Mouse (Mus musculus) neural tube, embryonic 13.5 days (tissue): ENCODE results near the gene Emx1. TPM values are rescaled to one million over a fixed set of nuclear protein-coding genes. Genes with fewer than 3 reads are reported as not detected.

Experiments
- ATAC-seq: fragments of 200-750 bp; cut with Nextera tagmentation; 2 replicates; pipeline ENCODE4 v1.8.0; 2017; ENCODE audit warnings: low read depth, mild to moderate bottlenecking, moderate TSS enrichment, moderate library complexity
- H3K27ac ChIP-seq: fragments of 300-500 bp; sonication (generic); replicated peaks from 2 replicates; pipeline ENCODE4 v1.5.1; 2015; ENCODE audit warnings: moderate library complexity, mild to moderate bottlenecking, inconsistent platforms
- H3K27me3 ChIP-seq: fragments of 300-500 bp; sonication (generic); 2 replicates; pipeline ENCODE4 v1.6.1; 2015; ENCODE audit warnings: mild to moderate bottlenecking, inconsistent platforms
- H3K36me3 ChIP-seq: fragments of 300-500 bp; sonication (generic); 2 replicates; pipeline ENCODE4 v1.6.1; 2015; ENCODE audit warnings: mild to moderate bottlenecking, inconsistent platforms
- H3K4me1 ChIP-seq: fragments of 300-500 bp; sonication (generic); replicated peaks from 2 replicates; pipeline ENCODE4 v1.6.1; 2015; ENCODE audit warnings: inconsistent platforms
- H3K4me2 ChIP-seq: fragments of 300-500 bp; sonication (generic); 2 replicates; pipeline ENCODE4 v1.6.1; 2015; ENCODE audit warnings: inconsistent platforms, mild to moderate bottlenecking, moderate library complexity
- H3K4me3 ChIP-seq: fragments of 300-500 bp; sonication (generic); 2 replicates; pipeline ENCODE4 v1.5.1; 2015; ENCODE audit warnings: mild to moderate bottlenecking, inconsistent platforms
- H3K9ac ChIP-seq: fragments of 300-500 bp; sonication (generic); 2 replicates; pipeline ENCODE4 v1.6.1; 2015; ENCODE audit warnings: moderate library complexity, mild to moderate bottlenecking, inconsistent platforms
- H3K9me3 ChIP-seq: fragments of 300-500 bp; sonication (generic); 2 replicates; pipeline ENCODE4 v1.6.1; 2016; ENCODE audit warnings: inconsistent platforms
- WGBS: fragments of 180-500 bp; shearing (Covaris S2); methylation state at CpG from one replicate; pipeline ENCODE4 v1.1.7; 2015; 5-methylcytosine and 5-hydroxymethylcytosine counted together
- polyA plus RNA-seq: library from polyadenylated mRNA; unstranded; fragments of >200 nt; fragmentation: Nextera tagmentation; extraction: Ambion mirVana; gene quantifications from 2 replicates; pipeline ENCODE4 v1.2.1, GENCODE M21; 2015

The Emx1 gene
- polyA plus RNA-seq, 1 experiment from 2014 or later = not detected

DNA sequence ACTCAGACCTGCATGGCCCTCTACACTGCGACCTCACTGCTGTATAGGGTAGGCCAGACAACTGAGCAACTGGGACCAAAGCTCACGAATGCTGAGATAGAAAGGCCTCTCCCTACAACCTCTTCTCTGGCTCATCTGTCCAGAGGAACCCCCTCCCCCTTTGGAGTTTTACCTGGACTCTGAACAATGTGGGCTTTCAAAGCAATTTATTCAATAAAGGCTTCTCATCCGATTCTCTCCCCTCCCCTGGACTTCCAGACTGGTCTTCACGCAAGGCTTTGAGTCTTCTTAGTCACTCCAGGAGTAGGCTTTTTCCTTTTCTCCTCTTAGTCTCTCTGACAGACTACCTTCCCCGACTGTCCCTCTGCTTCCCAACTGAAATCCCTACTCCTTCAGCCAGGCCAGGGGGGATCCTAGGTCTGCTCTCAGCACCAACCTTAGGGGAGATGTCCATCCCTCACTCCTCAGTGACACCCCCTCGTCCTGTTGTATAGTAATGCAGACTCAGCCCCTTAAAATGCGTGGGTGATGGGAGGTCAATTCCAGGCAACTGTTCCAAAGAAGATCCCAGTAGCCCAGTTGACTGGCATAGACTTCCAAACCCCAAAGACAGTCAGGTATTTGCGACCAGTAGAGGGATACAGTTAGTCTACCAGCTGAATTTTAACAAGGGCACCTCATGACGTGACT, 4.7 kb downstream of the Emx1 start:
- H3K4me3 ChIP-seq = no peak overlapping the region
- peaks cover 31% of the 10 kb centered on the region for H3K4me1 ChIP-seq
- no peak overlapping the region for H3K27ac ChIP-seq
- H3K27me3 ChIP-seq = peaks cover 99% of the 10 kb centered on the region
- H3K9me3 ChIP-seq = no peaks in the 10 kb centered on the region
- no peak for ATAC-seq
- no peaks in the 10 kb centered on the region for H3K36me3 ChIP-seq
- H3K9ac ChIP-seq = no peak overlapping the region
- H3K4me2 ChIP-seq = no peak overlapping the region
- 10% methylated on average over 9 of the region's 9 CpGs for WGBS

DNA sequence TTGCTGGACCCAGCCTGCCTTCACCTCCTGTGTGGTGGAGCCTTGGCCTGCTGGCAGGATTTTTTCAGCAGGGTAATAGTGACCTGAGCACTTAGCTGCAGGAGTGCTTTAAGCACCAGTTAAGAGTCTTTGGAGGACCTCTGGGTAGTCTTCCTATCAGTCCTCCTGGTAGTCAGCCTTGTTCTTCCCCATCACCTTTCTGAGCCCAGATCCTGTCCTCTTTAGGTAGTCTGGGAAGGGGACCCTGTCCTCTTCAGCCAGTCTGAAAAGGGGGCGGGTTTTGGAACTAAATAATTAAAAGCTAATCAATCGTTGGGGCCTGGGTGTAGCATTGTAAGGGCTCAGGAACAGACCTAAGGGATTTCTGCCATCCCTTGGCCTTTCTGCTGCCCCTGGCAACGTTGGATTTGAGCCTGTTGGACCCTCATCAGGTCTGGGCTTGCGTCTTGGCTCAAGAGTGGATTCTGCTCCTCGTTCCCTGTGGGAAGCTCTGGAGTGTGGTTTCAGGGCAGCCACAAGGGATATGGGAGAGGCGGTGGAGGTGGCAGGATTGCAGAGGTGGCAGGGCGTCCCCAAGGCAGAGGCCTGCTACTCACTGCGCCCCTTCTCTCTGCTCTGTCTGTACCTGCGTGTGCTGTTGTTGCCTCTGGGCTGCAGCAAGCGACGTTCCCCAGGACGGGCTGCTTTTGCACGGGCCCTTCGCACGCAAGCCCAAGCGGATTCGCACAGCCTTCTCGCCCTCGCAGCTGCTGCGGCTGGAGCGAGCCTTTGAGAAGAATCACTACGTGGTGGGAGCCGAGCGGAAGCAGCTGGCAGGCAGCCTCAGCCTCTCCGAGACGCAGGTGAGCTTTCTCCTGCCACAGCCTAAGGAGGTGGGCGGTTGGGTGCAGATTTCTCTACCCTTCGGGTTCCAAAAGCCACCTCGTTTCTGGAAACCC, 6.4 kb downstream of the Emx1 start:
- no peak overlapping the region for H3K9ac ChIP-seq

DNA sequence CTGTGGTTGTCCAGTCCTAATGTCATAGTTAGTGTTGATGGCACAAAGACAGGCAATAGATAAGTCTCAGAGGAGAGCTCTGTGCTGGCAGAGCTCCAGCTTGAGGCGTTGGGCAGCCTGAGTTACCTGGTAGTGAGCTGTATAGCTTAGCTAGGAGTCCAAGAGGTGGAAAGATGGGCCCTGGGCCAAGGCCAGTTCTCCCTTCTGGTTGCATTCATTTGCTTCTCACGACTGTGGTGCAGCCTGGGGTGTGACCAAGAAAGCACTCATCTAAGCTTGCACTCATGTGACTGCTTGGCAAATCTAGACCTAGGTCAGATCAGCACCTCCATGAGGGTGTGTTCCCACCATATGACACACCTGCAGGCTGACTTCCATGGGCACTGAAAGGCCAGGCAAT, 10.7 kb downstream of the Emx1 start:
- H3K4me1 ChIP-seq = no peaks in the 10 kb centered on the region; the same call in 1 of the 2 replicates
- no peaks in the 10 kb centered on the region for H3K36me3 ChIP-seq
- ATAC-seq = no peak
- WGBS = 71% methylated on average over 2 of the region's 2 CpGs
- H3K4me3 ChIP-seq = no peak overlapping the region
- no peaks in the 10 kb centered on the region for H3K9me3 ChIP-seq
- peaks cover 83% of the 10 kb centered on the region for H3K27me3 ChIP-seq
- H3K9ac ChIP-seq = no peak overlapping the region
- no peak overlapping the region for H3K27ac ChIP-seq
- H3K4me2 ChIP-seq = no peak overlapping the region

More for the DNA sequence above, 6.4 kb downstream of the Emx1 start:
- peaks cover 98% of the 10 kb centered on the region for H3K27me3 ChIP-seq
- no peak overlapping the region for H3K4me2 ChIP-seq
- H3K4me1 ChIP-seq = peaks cover 14% of the 10 kb centered on the region
- H3K27ac ChIP-seq = no peak overlapping the region
- peak; percentile 36; the same call in 1 of the 2 replicates for ATAC-seq
- H3K4me3 ChIP-seq = no peak overlapping the region
- H3K9me3 ChIP-seq = no peaks in the 10 kb centered on the region
- H3K36me3 ChIP-seq = no peaks in the 10 kb centered on the region
- 2% methylated on average over 29 of the region's 29 CpGs for WGBS

DNA sequence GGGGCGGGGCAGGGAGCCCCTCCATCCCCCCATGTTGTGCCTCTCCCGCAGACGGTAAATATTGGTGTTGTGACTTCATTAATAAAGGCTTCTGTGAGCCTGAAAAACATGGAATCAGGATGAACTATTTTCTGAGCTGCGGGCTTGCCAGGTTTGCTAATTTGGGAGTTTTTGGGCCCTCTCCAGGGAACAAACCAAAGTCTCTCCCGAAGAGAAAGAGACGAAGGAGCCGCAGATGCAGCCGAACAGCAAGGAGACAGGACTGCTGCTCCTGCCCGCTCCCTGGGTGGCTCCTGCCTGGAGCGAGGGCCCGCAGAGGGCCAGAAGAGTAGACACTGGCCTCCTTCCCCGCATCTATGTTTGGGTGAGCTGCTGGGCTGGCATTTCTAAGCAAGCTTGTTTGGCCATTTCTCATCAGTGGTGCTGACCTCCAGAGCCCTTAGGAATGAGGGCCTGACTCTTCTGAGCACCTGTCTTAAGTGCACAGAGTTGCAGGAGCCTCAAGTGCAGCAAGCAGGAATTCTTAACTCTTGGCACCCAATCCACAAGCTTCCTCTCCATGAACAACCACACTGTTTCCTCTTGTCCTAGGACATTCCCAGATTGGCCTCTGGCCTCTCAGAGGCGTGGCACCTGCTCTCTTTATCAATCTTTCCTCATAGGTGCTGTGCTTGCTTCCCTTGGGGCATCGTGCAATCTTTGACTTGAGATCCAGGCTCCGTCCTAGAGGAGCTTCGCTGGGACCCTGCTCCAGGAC, 19.1 kb downstream of the Emx1 start:
- ATAC-seq = no peak
- Histone ChIP-seq H3K4me3 (no peak overlapping the region), H3K9me3 (no peaks in the 10 kb centered on the region), H3K4me1 (0 out of 2 replicates have a peak, but pooled peaks cover 3% of the 10 kb centered on the region), H3K36me3 (no peaks in the 10 kb centered on the region), H3K27me3 (peaks cover 45% of the 10 kb centered on the region), H3K9ac (no peak overlapping the region), H3K4me2 (no peak overlapping the region), H3K27ac (no peak overlapping the region)
- 35% methylated on average over 16 of the region's 16 CpGs for WGBS

DNA sequence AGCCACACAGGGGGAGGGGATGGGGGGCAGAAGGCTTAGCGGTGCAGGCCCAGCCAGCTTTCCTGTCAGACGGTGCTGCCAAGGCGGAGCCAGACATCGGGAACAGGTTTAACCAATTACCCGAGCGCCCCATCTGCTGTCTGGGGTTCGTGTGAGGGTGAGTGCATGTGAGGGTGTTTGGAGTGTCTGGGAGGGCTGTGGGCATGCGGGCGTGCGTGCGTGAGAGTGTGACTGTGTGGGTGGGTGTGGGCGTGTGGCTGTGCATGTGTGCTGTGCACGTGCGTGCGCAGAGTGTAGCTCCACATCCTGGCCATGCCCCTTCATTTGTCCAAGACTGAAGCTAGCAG, 19.7 kb downstream of the Emx1 start:
- H3K36me3 ChIP-seq = no peaks in the 10 kb centered on the region
- 0 out of 2 replicates have a peak, but pooled peaks have one; percentile 11 for ATAC-seq
- no peak overlapping the region for H3K4me2 ChIP-seq
- no peak overlapping the region for H3K4me3 ChIP-seq
- H3K27ac ChIP-seq = no peak overlapping the region
- H3K9ac ChIP-seq = no peak overlapping the region
- WGBS = 51% methylated on average over 15 of the region's 15 CpGs
- H3K4me1 ChIP-seq = 0 out of 2 replicates have a peak, but pooled peaks cover 3% of the 10 kb centered on the region
- H3K9me3 ChIP-seq = no peaks in the 10 kb centered on the region
- peaks cover 41% of the 10 kb centered on the region for H3K27me3 ChIP-seq

DNA sequence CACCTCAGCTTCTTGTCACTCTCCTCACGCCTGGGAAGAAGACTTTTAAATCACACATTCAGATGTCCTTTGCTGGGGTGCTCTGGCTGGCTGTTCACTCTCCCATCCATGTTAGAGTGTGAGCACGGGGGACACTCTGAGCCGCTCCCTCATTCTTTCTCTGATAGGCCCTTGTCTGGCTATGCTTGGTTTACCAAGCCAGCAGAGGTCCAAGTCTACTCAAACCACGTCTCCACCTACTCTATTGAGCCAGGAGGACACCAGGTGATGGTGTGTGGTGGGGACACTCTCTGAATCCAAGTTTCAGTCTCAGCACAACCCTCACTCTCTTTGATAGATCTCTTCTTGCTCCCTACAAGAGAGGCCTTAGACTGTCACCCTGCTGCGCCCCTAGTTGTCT, 20.1 kb downstream of the Emx1 start:
- Histone ChIP-seq H3K4me1 (0 out of 2 replicates have a peak, but pooled peaks cover 3% of the 10 kb centered on the region), H3K9ac (no peak overlapping the region), H3K36me3 (no peaks in the 10 kb centered on the region), H3K4me2 (no peak overlapping the region), H3K27me3 (peaks cover 37% of the 10 kb centered on the region), H3K4me3 (no peak overlapping the region), H3K27ac (no peak overlapping the region), H3K9me3 (no peaks in the 10 kb centered on the region)
- 79% methylated on average over 5 of the region's 5 CpGs for WGBS
- ATAC-seq = no peak

DNA sequence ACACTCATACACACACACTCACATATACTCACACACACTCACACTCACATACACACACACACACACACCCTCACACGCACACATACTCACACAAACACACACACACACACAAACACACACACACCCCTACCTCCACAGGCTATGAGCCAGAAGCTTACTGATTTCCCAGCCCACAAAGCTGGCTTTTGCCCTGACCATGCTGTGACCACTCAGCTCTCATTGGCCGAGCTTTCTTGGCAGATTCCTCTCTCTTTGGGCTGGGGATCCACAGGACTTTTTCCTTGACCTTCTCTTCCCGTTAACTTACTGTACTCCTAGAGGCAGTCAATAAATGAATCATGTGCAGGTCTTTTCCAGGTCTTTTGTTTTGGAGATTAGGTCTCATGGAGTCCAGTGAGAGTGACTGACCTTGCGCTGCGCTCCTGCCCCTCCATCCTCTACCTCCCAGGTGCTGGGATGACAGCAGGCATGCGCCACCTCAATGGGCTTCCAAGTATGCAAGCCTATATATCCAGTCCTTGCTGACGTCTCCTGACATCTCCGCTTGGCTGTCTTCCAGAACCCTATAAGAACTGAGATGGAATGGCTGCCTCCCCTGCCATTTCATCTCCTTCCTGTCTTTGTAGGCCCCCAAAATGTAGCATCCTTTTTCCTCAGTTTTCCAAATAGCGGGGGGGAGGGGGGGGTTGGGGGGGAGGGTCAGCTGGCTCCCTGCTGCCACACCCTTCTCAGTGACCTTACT, 22.2 kb downstream of the Emx1 start:
- Histone ChIP-seq H3K27ac (no peak overlapping the region), H3K9ac (no peak overlapping the region), H3K4me2 (no peak overlapping the region), H3K27me3 (peaks cover 29% of the 10 kb centered on the region), H3K4me1 (0 out of 2 replicates have a peak, but pooled peaks cover 3% of the 10 kb centered on the region), H3K9me3 (no peaks in the 10 kb centered on the region), H3K4me3 (no peak overlapping the region), H3K36me3 (no peaks in the 10 kb centered on the region)
- ATAC-seq = no peak
- 73% methylated on average over 9 of the region's 9 CpGs for WGBS

DNA sequence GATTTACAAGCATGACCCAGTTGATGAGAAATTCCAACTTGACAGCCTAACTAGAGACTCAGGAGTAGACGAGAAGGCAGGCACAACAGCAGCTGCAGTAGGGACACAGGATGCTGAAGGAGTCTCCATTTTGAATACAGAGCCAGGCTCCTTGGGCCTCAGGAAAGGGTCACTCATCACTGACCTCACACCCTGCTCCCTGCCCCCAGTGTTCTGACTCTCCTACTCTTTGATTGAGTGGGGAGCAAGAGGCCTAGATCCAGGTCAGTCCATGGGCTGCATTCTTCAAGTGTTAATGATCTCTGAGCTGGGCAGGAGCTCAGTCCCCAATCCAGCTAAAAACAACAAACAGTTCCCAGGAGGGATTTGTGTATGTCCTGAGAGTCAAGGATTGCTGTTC, 23.4 kb downstream of the Emx1 start:
- Histone ChIP-seq H3K27ac (no peak overlapping the region), H3K27me3 (peaks cover 20% of the 10 kb centered on the region), H3K4me2 (no peak overlapping the region), H3K36me3 (no peaks in the 10 kb centered on the region), H3K4me3 (no peak overlapping the region), H3K9ac (no peak overlapping the region), H3K4me1 (0 out of 2 replicates have a peak, but pooled peaks cover 3% of the 10 kb centered on the region), H3K9me3 (no peaks in the 10 kb centered on the region)
- no peak for ATAC-seq
- 74% methylated on average over 1 of the region's 1 CpGs for WGBS

DNA sequence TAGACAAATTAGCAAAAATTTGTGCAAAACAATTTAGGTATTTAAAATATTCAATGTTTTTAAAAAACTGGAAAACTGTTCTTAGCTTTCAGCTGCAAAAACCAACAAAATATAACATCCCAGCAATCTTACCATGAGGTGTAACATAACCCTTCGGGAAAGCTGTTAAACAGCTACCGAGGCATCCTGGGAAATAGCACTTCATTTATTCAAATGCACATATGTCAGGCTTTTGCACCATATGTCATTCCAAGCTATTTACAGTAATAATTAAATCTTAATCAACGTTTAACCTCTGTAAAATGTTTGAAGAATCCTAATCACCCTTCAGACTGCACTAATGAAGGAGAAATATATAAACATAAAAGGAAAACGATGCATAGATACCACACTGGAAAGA, 31.0 kb downstream of the Emx1 start:
- no peak overlapping the region for H3K4me2 ChIP-seq
- H3K27me3 ChIP-seq = no peaks in the 10 kb centered on the region
- H3K9ac ChIP-seq = no peak overlapping the region
- no peak for ATAC-seq
- no peaks in the 10 kb centered on the region for H3K36me3 ChIP-seq
- H3K9me3 ChIP-seq = no peaks in the 10 kb centered on the region
- H3K4me3 ChIP-seq = no peak overlapping the region
- H3K4me1 ChIP-seq = peaks cover 4% of the 10 kb centered on the region; the same call in 1 of the 2 replicates
- WGBS = 55% methylated on average over 4 of the region's 4 CpGs
- no peak overlapping the region for H3K27ac ChIP-seq

DNA sequence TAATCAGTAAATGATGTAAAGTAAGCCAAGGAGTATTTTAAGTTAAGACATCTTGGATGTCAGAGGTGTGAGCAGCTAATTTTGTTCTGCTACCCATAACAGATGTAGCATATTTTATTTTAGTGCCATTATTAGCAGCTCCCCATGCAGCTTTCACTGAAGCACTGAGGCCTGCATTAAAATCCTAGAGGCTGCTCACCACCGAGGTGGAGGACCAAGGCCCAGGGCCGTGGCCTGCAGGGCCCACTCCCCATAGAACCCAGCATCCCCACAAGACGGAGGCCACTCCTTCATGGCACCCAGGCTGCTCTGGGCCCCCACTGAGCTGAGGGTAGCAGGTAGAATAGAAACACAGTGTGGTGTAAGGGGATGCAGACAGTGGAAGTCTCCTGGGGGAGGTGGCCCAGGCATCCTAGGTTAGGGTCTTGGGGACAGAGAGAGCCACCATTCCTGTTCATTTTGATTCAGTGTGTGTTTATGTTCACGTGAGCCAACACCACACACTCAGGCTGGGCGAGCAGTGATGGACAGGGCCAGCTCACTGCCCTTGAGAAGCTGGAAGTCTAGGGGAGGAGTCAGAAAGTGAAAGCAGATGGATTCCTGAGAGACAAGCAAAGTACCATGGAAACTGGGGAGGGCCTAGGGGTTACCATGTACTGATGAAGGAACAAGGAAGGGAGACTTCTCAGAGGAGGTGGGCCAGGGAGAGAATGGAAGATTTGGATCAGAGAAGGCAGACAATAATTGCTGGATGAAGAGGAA, 31.6 kb downstream of the Emx1 start:
- no peak overlapping the region for H3K4me3 ChIP-seq
- no peaks in the 10 kb centered on the region for H3K36me3 ChIP-seq
- ATAC-seq = no peak
- no peak overlapping the region for H3K9ac ChIP-seq
- no peak overlapping the region for H3K4me2 ChIP-seq
- peaks cover 9% of the 10 kb centered on the region; the same call in 1 of the 2 replicates for H3K4me1 ChIP-seq
- H3K9me3 ChIP-seq = no peaks in the 10 kb centered on the region
- 52% methylated on average over 5 of the region's 5 CpGs for WGBS
- no peaks in the 10 kb centered on the region for H3K27me3 ChIP-seq
- no peak overlapping the region for H3K27ac ChIP-seq

DNA sequence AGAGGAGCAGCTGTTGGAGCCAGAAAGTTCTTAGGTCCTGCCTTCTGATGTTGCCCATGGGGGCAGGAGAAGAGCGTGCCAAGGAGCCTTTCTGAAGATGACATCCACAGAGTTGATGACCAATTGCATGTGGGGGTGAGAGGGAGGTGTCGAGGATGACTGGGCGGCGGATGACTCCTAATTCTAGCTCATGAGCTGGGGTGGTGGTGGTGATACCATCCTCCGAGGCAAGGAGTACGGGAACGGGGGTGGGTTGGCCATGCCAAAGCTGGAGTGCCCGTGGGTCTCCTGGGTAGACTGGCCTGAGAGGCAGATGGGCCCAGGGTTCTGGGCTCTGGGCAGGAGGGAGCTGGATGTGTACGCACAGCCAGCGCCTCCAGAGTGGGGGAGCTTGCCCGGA, 32.5 kb downstream of the Emx1 start:
- no peak overlapping the region for H3K27ac ChIP-seq
- H3K4me3 ChIP-seq = no peak overlapping the region
- no peaks in the 10 kb centered on the region for H3K36me3 ChIP-seq
- 93% methylated on average over 11 of the region's 11 CpGs for WGBS
- no peak for ATAC-seq
- H3K9ac ChIP-seq = no peak overlapping the region
- H3K4me2 ChIP-seq = no peak overlapping the region
- H3K4me1 ChIP-seq = peaks cover 10% of the 10 kb centered on the region; the same call in 1 of the 2 replicates
- no peaks in the 10 kb centered on the region for H3K9me3 ChIP-seq
- H3K27me3 ChIP-seq = no peaks in the 10 kb centered on the region
